Mouse (Mus musculus): ENCODE results near the gene Neurod2. TPM values are rescaled to one million over a fixed set of nuclear protein-coding genes. Genes with fewer than 3 reads are reported as not detected.
A peak's percentile ranks its signal among the peaks of the same experiment; 100 is the strongest.

Gene Neurod2
- polyA plus RNA-seq, 1 experiment = not detected

- Histone ChIP-seq H3K27me3 (ENCODE audit: control insufficient read depth, insufficient read depth, low read length) (no peaks in the 10 kb centered on the region), H3K27ac (ENCODE audit: control insufficient read depth, insufficient read depth, low read depth, low read length) (no peak overlapping the region), H3K36me3 (ENCODE audit: control insufficient read depth, insufficient read depth, low read length) (no peaks in the 10 kb centered on the region), H3K4me1 (ENCODE audit: control insufficient read depth, insufficient read depth, low read length) (peaks cover 11% of the 10 kb centered on the region), H3K4me3 (ENCODE audit: control insufficient read depth, low read depth, low read length) (no peak overlapping the region)
- TF ChIP-seq POLR2A (IDR thresholded peaks at IDR 0.05; ENCODE audit: control insufficient read depth, low read depth, low read length) (no peak), CTCF (IDR thresholded peaks at IDR 0.05; ENCODE audit: control insufficient read depth, insufficient read depth, insufficient replicate concordance, low read depth, low read length) (no peak)
Measured at GRCm38 (mm10) chr11:98290906-98291305, 38.5 kb downstream of the Neurod2 start.

GRCm38 (mm10) chr11:98289873-98290272 is 39.6 kb downstream of the Neurod2 start:
- TF ChIP-seq CTCF (IDR thresholded peaks at IDR 0.05; ENCODE audit: control insufficient read depth, insufficient read depth, insufficient replicate concordance, low read depth, low read length) (no peak), POLR2A (IDR thresholded peaks at IDR 0.05; ENCODE audit: control insufficient read depth, low read depth, low read length) (no peak)
- Histone ChIP-seq H3K36me3 (ENCODE audit: control insufficient read depth, insufficient read depth, low read length) (no peaks in the 10 kb centered on the region), H3K4me1 (ENCODE audit: control insufficient read depth, insufficient read depth, low read length) (peaks cover 7% of the 10 kb centered on the region), H3K27ac (ENCODE audit: control insufficient read depth, insufficient read depth, low read depth, low read length) (no peak overlapping the region), H3K4me3 (ENCODE audit: control insufficient read depth, low read depth, low read length) (no peak overlapping the region), H3K27me3 (ENCODE audit: control insufficient read depth, insufficient read depth, low read length) (no peaks in the 10 kb centered on the region)

- Histone ChIP-seq H3K4me3 (ENCODE audit: control insufficient read depth, low read depth, low read length) (no peak overlapping the region), H3K27me3 (ENCODE audit: control insufficient read depth, insufficient read depth, low read length) (no peaks in the 10 kb centered on the region), H3K4me1 (ENCODE audit: control insufficient read depth, insufficient read depth, low read length) (peaks cover 8% of the 10 kb centered on the region; the same call in 1 of the 2 replicates), H3K36me3 (ENCODE audit: control insufficient read depth, insufficient read depth, low read length) (no peaks in the 10 kb centered on the region), H3K27ac (ENCODE audit: control insufficient read depth, insufficient read depth, low read depth, low read length) (no peak overlapping the region)
- no peak for TF ChIP-seq POLR2A (IDR thresholded peaks at IDR 0.05; ENCODE audit: control insufficient read depth, low read depth, low read length)
- TF ChIP-seq CTCF (IDR thresholded peaks at IDR 0.05; ENCODE audit: control insufficient read depth, insufficient read depth, insufficient replicate concordance, low read depth, low read length) = no peak
Measured at GRCm38 (mm10) chr11:98287961-98288360, 41.5 kb downstream of the Neurod2 start.

- no peak for TF ChIP-seq POLR2A (IDR thresholded peaks at IDR 0.05; ENCODE audit: control insufficient read depth, low read depth, low read length)
- TF ChIP-seq CTCF (IDR thresholded peaks at IDR 0.05; ENCODE audit: control insufficient read depth, insufficient read depth, insufficient replicate concordance, low read depth, low read length) = no peak
- no peak overlapping the region for H3K27ac ChIP-seq (ENCODE audit: control insufficient read depth, insufficient read depth, low read depth, low read length)
- H3K36me3 ChIP-seq (ENCODE audit: control insufficient read depth, insufficient read depth, low read length) = no peaks in the 10 kb centered on the region
- no peaks in the 10 kb centered on the region for H3K27me3 ChIP-seq (ENCODE audit: control insufficient read depth, insufficient read depth, low read length)
- peaks cover 8% of the 10 kb centered on the region; the same call in 1 of the 2 replicates for H3K4me1 ChIP-seq (ENCODE audit: control insufficient read depth, insufficient read depth, low read length)
- no peak overlapping the region for H3K4me3 ChIP-seq (ENCODE audit: control insufficient read depth, low read depth, low read length)
Measured at GRCm38 (mm10) chr11:98287531-98287930, 41.9 kb downstream of the Neurod2 start.

- Histone ChIP-seq H3K27me3 (ENCODE audit: control insufficient read depth, insufficient read depth, low read length) (no peaks in the 10 kb centered on the region), H3K4me1 (ENCODE audit: control insufficient read depth, insufficient read depth, low read length) (peaks cover 5% of the 10 kb centered on the region; the same call in 1 of the 2 replicates), H3K36me3 (ENCODE audit: control insufficient read depth, insufficient read depth, low read length) (no peaks in the 10 kb centered on the region), H3K27ac (ENCODE audit: control insufficient read depth, insufficient read depth, low read depth, low read length) (no peak overlapping the region), H3K4me3 (ENCODE audit: control insufficient read depth, low read depth, low read length) (peak overlapping the region; percentile 64)
- TF ChIP-seq POLR2A (IDR thresholded peaks at IDR 0.05; ENCODE audit: control insufficient read depth, low read depth, low read length) (no peak), CTCF (IDR thresholded peaks at IDR 0.05; ENCODE audit: control insufficient read depth, insufficient read depth, insufficient replicate concordance, low read depth, low read length) (no peak)
Measured at GRCm38 (mm10) chr11:98285368-98285767, 44.1 kb downstream of the Neurod2 start.

- TF ChIP-seq CTCF (IDR thresholded peaks at IDR 0.05; ENCODE audit: control insufficient read depth, insufficient read depth, insufficient replicate concordance, low read depth, low read length) = no peak
- TF ChIP-seq POLR2A (IDR thresholded peaks at IDR 0.05; ENCODE audit: control insufficient read depth, low read depth, low read length) = no peak
- Histone ChIP-seq H3K4me3 (ENCODE audit: control insufficient read depth, low read depth, low read length) (peak overlapping the region; percentile 71), H3K4me1 (ENCODE audit: control insufficient read depth, insufficient read depth, low read length) (peaks cover 5% of the 10 kb centered on the region; the same call in 1 of the 2 replicates), H3K27me3 (ENCODE audit: control insufficient read depth, insufficient read depth, low read length) (no peaks in the 10 kb centered on the region), H3K27ac (ENCODE audit: control insufficient read depth, insufficient read depth, low read depth, low read length) (no peak overlapping the region), H3K36me3 (ENCODE audit: control insufficient read depth, insufficient read depth, low read length) (no peaks in the 10 kb centered on the region)
Measured at GRCm38 (mm10) chr11:98284230-98284629, 45.2 kb downstream of the Neurod2 start.

GRCm38 (mm10) chr11:98283740-98284139 is 45.7 kb downstream of the Neurod2 start:
- peaks cover 5% of the 10 kb centered on the region; the same call in 1 of the 2 replicates for H3K4me1 ChIP-seq (ENCODE audit: control insufficient read depth, insufficient read depth, low read length)
- H3K36me3 ChIP-seq (ENCODE audit: control insufficient read depth, insufficient read depth, low read length) = no peaks in the 10 kb centered on the region
- H3K27me3 ChIP-seq (ENCODE audit: control insufficient read depth, insufficient read depth, low read length) = no peaks in the 10 kb centered on the region
- H3K4me3 ChIP-seq (ENCODE audit: control insufficient read depth, low read depth, low read length) = no peak overlapping the region
- TF ChIP-seq CTCF (IDR thresholded peaks at IDR 0.05; ENCODE audit: control insufficient read depth, insufficient read depth, insufficient replicate concordance, low read depth, low read length) = no peak
- TF ChIP-seq POLR2A (IDR thresholded peaks at IDR 0.05; ENCODE audit: control insufficient read depth, low read depth, low read length) = no peak
- no peak overlapping the region for H3K27ac ChIP-seq (ENCODE audit: control insufficient read depth, insufficient read depth, low read depth, low read length)

Other genes starting within 250 kb of the Neurod2 start
- gene Fbxl20, start 179.2 kb downstream of the Neurod2 start, polyA plus RNA-seq (2012; rRNA removed) = 8.0 and 8.2 TPM in 2 replicates
- 41.1 and 53.7 TPM in 2 replicates for gene Med1, start 136.4 kb downstream of the Neurod2 start, polyA plus RNA-seq (2012; rRNA removed)
- 15.7 and 17.6 TPM in 2 replicates for gene Cdk12, start 126.6 kb downstream of the Neurod2 start, polyA plus RNA-seq (2012; rRNA removed)
- gene Ppp1r1b, start 18.8 kb upstream of the Neurod2 start, polyA plus RNA-seq (2012; rRNA removed) = 0.58 and 1.1 TPM in 2 replicates
- gene Stard3, start 28.7 kb upstream of the Neurod2 start, polyA plus RNA-seq (2012; rRNA removed) = 24.3 and 26.9 TPM in 2 replicates
- gene Tcap, start 54.2 kb upstream of the Neurod2 start, polyA plus RNA-seq (2012; rRNA removed) = 0.19 TPM in 1 of 2 replicates, not detected in the other
- 0.35 and 4.7 TPM in 2 replicates for gene Pnmt, start 56.8 kb upstream of the Neurod2 start, polyA plus RNA-seq (2012; rRNA removed)
- gene Pgap3, start 70.8 kb upstream of the Neurod2 start, polyA plus RNA-seq (2012; rRNA removed) = 4.9 and 6.1 TPM in 2 replicates
- gene Erbb2, start 82.8 kb upstream of the Neurod2 start, polyA plus RNA-seq (2012; rRNA removed) = 1.5 and 1.9 TPM in 2 replicates
- gene Mien1, start 109.3 kb upstream of the Neurod2 start, polyA plus RNA-seq (2012; rRNA removed) = 53.1 and 68.0 TPM in 2 replicates
- 2.4 and 3.1 TPM in 2 replicates for gene Grb7, start 116.7 kb upstream of the Neurod2 start, polyA plus RNA-seq (2012; rRNA removed)
- 0.10 TPM in 2 replicates for gene Ikzf3, start 216.4 kb upstream of the Neurod2 start, polyA plus RNA-seq (2012; rRNA removed)
- 274 and 283 TPM in 2 replicates for gene Zpbp2, start 221.4 kb upstream of the Neurod2 start, polyA plus RNA-seq (2012; rRNA removed)